Mouse (Mus musculus): ENCODE data around the gene Adora3. TPM values are rescaled to one million over a fixed set of nuclear protein-coding genes. Genes with fewer than 3 reads are reported as not detected.

The Adora3 gene
- total RNA-seq, 2 experiments from 2014 or later, result not detected

DNA sequence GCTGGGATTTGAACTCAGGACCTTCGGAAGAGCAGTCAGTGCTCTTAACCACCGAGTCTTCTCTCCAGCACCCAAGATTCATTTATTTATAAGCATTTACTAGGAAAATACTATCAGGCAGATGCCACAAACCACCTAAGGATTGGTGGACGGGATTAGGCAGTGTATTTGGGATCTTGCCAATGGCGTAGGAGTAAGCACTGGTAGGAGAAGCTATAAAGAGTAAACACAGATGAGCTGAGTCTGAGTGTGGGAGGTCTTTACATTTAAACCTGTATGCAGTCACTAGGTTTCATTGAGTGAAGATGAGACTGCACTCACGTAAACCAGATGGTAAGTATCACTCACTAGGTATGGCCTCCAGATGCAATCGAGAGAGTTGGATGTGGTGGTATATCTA is 63.3 kb downstream of the Adora3 start:
- no peak for DNase-seq

- DNase-seq, result peak; percentile 88
Measured at GRCm38 (mm10) chr3:105935033-105935432, 64.4 kb downstream of the Adora3 start.

GRCm38 (mm10) chr3:105936111-105936510 is 65.5 kb downstream of the Adora3 start:
- DNase-seq, result no peak

DNA sequence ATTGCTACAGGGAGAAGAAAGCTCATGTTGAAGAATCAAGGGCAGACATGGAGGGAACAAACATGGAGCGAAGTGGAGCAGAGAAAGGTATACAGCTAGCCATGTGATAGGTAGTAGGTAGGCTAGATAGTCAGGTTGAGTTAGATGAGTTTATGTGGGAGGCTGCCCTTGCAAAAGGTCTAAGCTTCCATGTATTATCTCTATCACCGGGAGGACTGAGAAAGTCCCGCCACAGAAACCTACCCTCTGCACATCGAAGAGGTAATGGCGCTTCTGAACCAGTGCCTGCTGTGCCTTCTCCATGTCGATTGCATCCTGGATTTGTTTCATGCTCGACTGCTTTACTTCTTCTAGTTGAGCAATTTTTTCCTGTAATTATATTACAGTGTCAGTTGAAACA is 80.7 kb downstream of the Adora3 start:
- no peak for DNase-seq

DNA sequence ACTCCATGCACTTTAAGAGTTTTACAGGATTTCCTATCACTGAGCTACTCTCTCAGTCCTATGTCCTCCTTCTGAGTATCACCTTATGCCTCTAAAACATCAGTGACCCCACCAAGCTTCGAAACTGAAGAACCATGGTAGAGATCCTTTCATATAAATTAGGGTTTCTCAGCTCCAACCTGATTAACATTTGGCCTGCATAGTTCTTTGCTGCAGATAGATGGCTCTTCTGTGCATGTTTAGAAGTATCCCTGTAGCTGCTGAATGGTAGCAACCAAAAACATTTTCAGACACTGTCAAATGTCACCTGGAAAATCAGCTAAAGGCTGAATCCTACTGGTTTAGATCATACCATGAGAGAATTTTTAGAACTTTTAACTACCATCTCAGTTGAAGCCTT is 86.6 kb downstream of the Adora3 start:
- no peak for DNase-seq

GRCm38 (mm10) chr3:105958204-105958603 is 87.5 kb downstream of the Adora3 start:
- DNase-seq, result no peak

Other genes with a start within 250 kb of the Adora3 start
- gene Ddx20, start 183.3 kb upstream of the Adora3 start, total RNA-seq (2021), result 10 to 100 TPM; 15.6 to 16.9 TPM
- 10 to 100 TPM; 34.0 to 39.1 TPM for gene Inka2, start 166.3 kb upstream of the Adora3 start, total RNA-seq (2021)
- 100 to 1,000 TPM; 131 to 134 TPM for gene Rap1a, start 69.5 kb upstream of the Adora3 start, total RNA-seq (2021)
- gene Tmigd3, start within 50 bp of the Adora3 start, total RNA-seq (2021), result under 1 TPM; 0.34 to 0.52 TPM
- gene I830077J02Rik, start 61.8 kb downstream of the Adora3 start, total RNA-seq (2021), result 1 to 10 TPM in 1 of 2 experiments, under 1 TPM in 1; 0.69 to 1.4 TPM
- gene Wdr77, start 88.5 kb downstream of the Adora3 start, total RNA-seq (2021), result 10 to 100 TPM; 58.3 to 63.3 TPM
- 100 to 1,000 TPM; 829 to 853 TPM for gene Atp5f1, start 89.2 kb downstream of the Adora3 start, total RNA-seq (2021)
- gene Ovgp1, start 102.9 kb downstream of the Adora3 start, total RNA-seq (2021), result under 1 TPM; 0.47 to 0.48 TPM
- gene Pifo, start 143.8 kb downstream of the Adora3 start, total RNA-seq (2021), result not detected
- gene Chil5, start 162.0 kb downstream of the Adora3 start, total RNA-seq (2021), result under 1 TPM; 0.36 to 0.43 TPM
- gene Chia1, start 242.4 kb downstream of the Adora3 start, total RNA-seq (2021), result not detected

Measured in heart, postnatal 4 days (tissue).